Mouse (Mus musculus): ENCODE data around the gene Pdxk. TPM values are rescaled to one million over a fixed set of nuclear protein-coding genes. Genes with fewer than 3 reads are reported as not detected.
"Not testable (repeated sequence)": the region's sequence is repeated elsewhere in the genome, so short reads cannot be mapped to it uniquely, and the experiment has no call there.

Gene Pdxk
- total RNA-seq (2021) = 10 to 100 TPM; 95.6 to 96.1 TPM
- long read RNA-seq, experiment 1, full-length matches to known transcripts = 23 of 60 reads
- long read RNA-seq, experiment 1, partial matches to known transcripts = 3 of 60 reads
- long read RNA-seq, experiment 1, other reads (novel, unspliced or antisense) = 34 of 60 reads
- long read RNA-seq, experiment 2, full-length matches to known transcripts = 38 of 104 reads
- long read RNA-seq, experiment 2, partial matches to known transcripts = 1 of 104 reads
- long read RNA-seq, experiment 2, other reads (novel, unspliced or antisense) = 65 of 104 reads

GRCm38 (mm10) chr10:78464792-78465207 lies at the start of gene Pdxk:
Gene Pdxk (minus strand): TSS chr10:78464975.
- no peak for TF ChIP-seq CTCF (conservative IDR thresholded peaks at IDR 0.05)
- Histone ChIP-seq H3K4me3 (peak within 1 kb of the TSS; percentile 98), H3K27ac (peak within 1 kb of the TSS; percentile 96)
- DNase-seq (ENCODE audit: low spot score in 2 of 2) = peak; percentile 94 to 95

- Histone ChIP-seq H3K27ac (no peak overlapping the region), H3K4me3 (no peak overlapping the region)
- no peak for TF ChIP-seq CTCF (conservative IDR thresholded peaks at IDR 0.05)
- DNase-seq (ENCODE audit: low spot score in 2 of 2) = no peak
These were observed 38.4 kb upstream of the Pdxk start for GRCm38 (mm10) chr10:78502986-78503733.

GRCm38 (mm10) chr10:78487431-78488086 lies 22.8 kb upstream of the Pdxk start:
- peak overlapping the region; percentile 30; the same call in 1 of the 2 replicates for H3K4me3 ChIP-seq
- TF ChIP-seq CTCF (conservative IDR thresholded peaks at IDR 0.05) = peak; percentile 98
- peak; percentile 75 to 83 for DNase-seq (ENCODE audit: low spot score in 2 of 2)
- no peak overlapping the region; the same call in 1 of the 2 replicates for H3K27ac ChIP-seq

- no peak for DNase-seq (ENCODE audit: low spot score in 2 of 2)
- no peak for TF ChIP-seq CTCF (conservative IDR thresholded peaks at IDR 0.05)
- no peak overlapping the region for H3K27ac ChIP-seq
These were observed 22.1 kb upstream of the Pdxk start for GRCm38 (mm10) chr10:78486871-78487270.

GRCm38 (mm10) chr10:78485369-78485768 lies 20.6 kb upstream of the Pdxk start:
- not testable (repeated sequence) for H3K27ac ChIP-seq; DNase-seq (ENCODE audit: low spot score in 2 of 2); H3K4me3 ChIP-seq

More at GRCm38 (mm10) chr10:78486871-78487270, 22.1 kb upstream of the Pdxk start:
- no peak overlapping the region for H3K4me3 ChIP-seq

GRCm38 (mm10) chr10:78481928-78482499 lies 17.2 kb upstream of the Pdxk start:
- DNase-seq (ENCODE audit: low spot score in 2 of 2) = no peak
- TF ChIP-seq CTCF (conservative IDR thresholded peaks at IDR 0.05) = peak; percentile 61
- Histone ChIP-seq H3K4me3 (peak overlapping the region; percentile 63), H3K27ac (no peak overlapping the region)

GRCm38 (mm10) chr10:78480954-78481927 lies 16.5 kb upstream of the Pdxk start:
- Histone ChIP-seq H3K4me3 (peak overlapping the region; percentile 63), H3K27ac (no peak overlapping the region)
- no peak for DNase-seq (ENCODE audit: low spot score in 2 of 2)
- no peak for TF ChIP-seq CTCF (conservative IDR thresholded peaks at IDR 0.05)

- no peak for TF ChIP-seq CTCF (conservative IDR thresholded peaks at IDR 0.05)
- Histone ChIP-seq H3K27ac (no peak overlapping the region), H3K4me3 (no peak overlapping the region)
- DNase-seq (ENCODE audit: low spot score in 2 of 2) = no peak
These were observed 12.0 kb upstream of the Pdxk start for GRCm38 (mm10) chr10:78476821-78477220.

- TF ChIP-seq CTCF (conservative IDR thresholded peaks at IDR 0.05) = no peak
- Histone ChIP-seq H3K27ac (no peak overlapping the region), H3K4me3 (no peak overlapping the region)
- no peak for DNase-seq (ENCODE audit: low spot score in 2 of 2)
These were observed 10.0 kb upstream of the Pdxk start for GRCm38 (mm10) chr10:78474759-78475158.

- no peak for TF ChIP-seq CTCF (conservative IDR thresholded peaks at IDR 0.05)
- Histone ChIP-seq H3K4me3 (no peak overlapping the region), H3K27ac (no peak overlapping the region)
- DNase-seq (ENCODE audit: low spot score in 2 of 2) = no peak
These were observed 8.7 kb upstream of the Pdxk start for GRCm38 (mm10) chr10:78473434-78473833.

- H3K4me3 ChIP-seq = no peak overlapping the region
- no peak for DNase-seq (ENCODE audit: low spot score in 2 of 2)
- no peak for TF ChIP-seq CTCF (conservative IDR thresholded peaks at IDR 0.05)
- no peak overlapping the region for H3K27ac ChIP-seq
These were observed 7.3 kb upstream of the Pdxk start for GRCm38 (mm10) chr10:78472046-78472445.
